Mouse (Mus musculus) common myeloid progenitor, adult 5-6 weeks (primary cell): ENCODE data around the gene Slc43a2. TPM values are rescaled to one million over a fixed set of nuclear protein-coding genes. Genes with fewer than 3 reads are reported as not detected.

ENCODE experiments used
- ATAC-seq: replicated peaks from 2 replicates; pipeline ENCODE4 v1.8.0; 2016; ENCODE audit warnings: low read depth, mild to moderate bottlenecking, moderate TSS enrichment, inconsistent platforms; ENCODE audit not compliant: poor library complexity, severe bottlenecking
- total RNA-seq: library from RNA; stranded (forward); fragments of 200-1000, 187-1606 nt; gene quantifications from 2 replicates; pipeline ENCODE4 v1.2.3, GENCODE M21; 2017

Slc43a2 gene
- total RNA-seq, 1 experiment from 2014 or later: 14.4 TPM

- no peak for ATAC-seq
These were observed 39.1 kb downstream of the Slc43a2 start for GRCm38 (mm10) chr11:75570375-75571125.

- peak; percentile 67 for ATAC-seq
These were observed 39.9 kb downstream of the Slc43a2 start for GRCm38 (mm10) chr11:75571126-75571990.

GRCm38 (mm10) chr11:75572301-75572791, 40.9 kb downstream of the Slc43a2 start:
- ATAC-seq: no peak

GRCm38 (mm10) chr11:75572854-75573650, 41.6 kb downstream of the Slc43a2 start:
- ATAC-seq: peak; percentile 56

- no peak for ATAC-seq
These were observed 43.1 kb downstream of the Slc43a2 start for GRCm38 (mm10) chr11:75574378-75575123.

GRCm38 (mm10) chr11:75575560-75576123, 44.1 kb downstream of the Slc43a2 start:
- peak; percentile 14; the same call in 1 of the 2 replicates for ATAC-seq

- ATAC-seq: no peak
These were observed 47.1 kb downstream of the Slc43a2 start for GRCm38 (mm10) chr11:75578609-75579008.

- no peak for ATAC-seq
These were observed 50.1 kb downstream of the Slc43a2 start for GRCm38 (mm10) chr11:75581495-75582149.

GRCm38 (mm10) chr11:75583521-75583920, 52.0 kb downstream of the Slc43a2 start:
- ATAC-seq: no peak

- no peak for ATAC-seq
These were observed 53.6 kb downstream of the Slc43a2 start for GRCm38 (mm10) chr11:75585061-75585460.

- ATAC-seq: no peak
These were observed 54.5 kb downstream of the Slc43a2 start for GRCm38 (mm10) chr11:75585978-75586377.

- ATAC-seq: no peak
These were observed 55.5 kb downstream of the Slc43a2 start for GRCm38 (mm10) chr11:75586963-75587362.

- peak; percentile 85 for ATAC-seq
These were observed 56.2 kb downstream of the Slc43a2 start, which contains the start of gene Pitpna for GRCm38 (mm10) chr11:75587493-75588284. Gene Pitpna (plus strand): TSS chr11:75588097.

- peak; percentile 14 for ATAC-seq
These were observed 56.9 kb downstream of the Slc43a2 start for GRCm38 (mm10) chr11:75588285-75588941.

- peak; percentile 60 for ATAC-seq
These were observed 61.1 kb downstream of the Slc43a2 start for GRCm38 (mm10) chr11:75592612-75593011.

- peak; percentile 84 for ATAC-seq
These were observed 62.9 kb downstream of the Slc43a2 start for GRCm38 (mm10) chr11:75594431-75594830.

GRCm38 (mm10) chr11:75595404-75595803, 63.9 kb downstream of the Slc43a2 start:
- no peak for ATAC-seq
